Mouse (Mus musculus) bone marrow macrophage, adult 2 months (primary cell): ENCODE measurements around the gene Cntn4. TPM values are rescaled to one million over a fixed set of nuclear protein-coding genes. Genes with fewer than 3 reads are reported as not detected.

ENCODE experiments used
- H3K27ac ChIP-seq: 2 replicates; pipeline ENCODE4 v1.5.1; 2012; ENCODE audit warnings: low read depth, low read length; ENCODE audit not compliant: insufficient read depth
- H3K4me1 ChIP-seq: 2 replicates; pipeline ENCODE4 v1.6.1; 2012; ENCODE audit warnings: low read length; ENCODE audit not compliant: control insufficient read depth, insufficient read depth
- H3K4me3 ChIP-seq: 2 replicates; pipeline ENCODE4 v1.5.1; 2012; ENCODE audit warnings: mild to moderate bottlenecking, low read length, moderate library complexity; ENCODE audit not compliant: insufficient read depth
- CTCF ChIP-seq: IDR thresholded peaks from 2 replicates; pipeline ENCODE4 v1.5.1; 2012; ENCODE audit warnings: low read depth, mild to moderate bottlenecking, low read length, moderate library complexity
- POLR2A ChIP-seq: IDR thresholded peaks from 2 replicates; pipeline ENCODE4 v1.6.1; 2012; ENCODE audit warnings: mild to moderate bottlenecking, low read depth, low read length, borderline replicate concordance
- polyA plus RNA-seq: library from polyadenylated mRNA; stranded (reverse); fragments of >200 nt; gene quantifications from 2 replicates; pipeline ENCODE4 v1.2.4, GENCODE M21; 2012; ENCODE audit not compliant: missing spikeins, insufficient read depth, insufficient read length

The Cntn4 gene
- polyA plus RNA-seq, 1 experiment = not detected

GRCm38 (mm10) chr6:106426615-106427014 is 749.2 kb downstream of the Cntn4 start:
- TF ChIP-seq CTCF = no peak
- no peak for TF ChIP-seq POLR2A
- no peak overlapping the region for H3K4me3 ChIP-seq
- H3K4me1 ChIP-seq = peaks cover 6% of the 10 kb centered on the region
- H3K27ac ChIP-seq = no peak overlapping the region

- no peak for TF ChIP-seq POLR2A
- TF ChIP-seq CTCF = no peak
- no peak overlapping the region for H3K4me3 ChIP-seq
- H3K4me1 ChIP-seq = peaks cover 10% of the 10 kb centered on the region
- H3K27ac ChIP-seq = peak overlapping the region; percentile 4; the same call in 1 of the 2 replicates
These were observed 754.0 kb downstream of the Cntn4 start for GRCm38 (mm10) chr6:106431466-106431865.

GRCm38 (mm10) chr6:106440786-106441185 is 763.3 kb downstream of the Cntn4 start:
- no peak for TF ChIP-seq CTCF
- TF ChIP-seq POLR2A = no peak
- Histone ChIP-seq H3K4me1 (peaks cover 36% of the 10 kb centered on the region), H3K27ac (peak overlapping the region; percentile 94)

GRCm38 (mm10) chr6:106441246-106441645 is 763.8 kb downstream of the Cntn4 start:
- TF ChIP-seq POLR2A (no peak), CTCF (no peak)
- Histone ChIP-seq H3K27ac (peak overlapping the region; percentile 94), H3K4me1 (peaks cover 36% of the 10 kb centered on the region), H3K4me3 (no peak overlapping the region)

More at GRCm38 (mm10) chr6:106440786-106441185, 763.3 kb downstream of the Cntn4 start:
- H3K4me3 ChIP-seq = no peak overlapping the region

- Histone ChIP-seq H3K27ac (no peak overlapping the region), H3K4me3 (no peak overlapping the region), H3K4me1 (peaks cover 8% of the 10 kb centered on the region)
- TF ChIP-seq POLR2A (no peak), CTCF (no peak)
These were observed 776.8 kb downstream of the Cntn4 start for GRCm38 (mm10) chr6:106454131-106454838.

- H3K4me1 ChIP-seq = peaks cover 8% of the 10 kb centered on the region
- H3K27ac ChIP-seq = no peak overlapping the region
- no peak for TF ChIP-seq POLR2A
- H3K4me3 ChIP-seq = no peak overlapping the region
These were observed 778.2 kb downstream of the Cntn4 start for GRCm38 (mm10) chr6:106455616-106456015.

GRCm38 (mm10) chr6:106458166-106458565 is 780.7 kb downstream of the Cntn4 start:
- TF ChIP-seq POLR2A (no peak), CTCF (no peak)
- Histone ChIP-seq H3K4me1 (peaks cover 8% of the 10 kb centered on the region), H3K4me3 (no peak overlapping the region), H3K27ac (no peak overlapping the region)

GRCm38 (mm10) chr6:106462403-106462802 is 784.9 kb downstream of the Cntn4 start:
- H3K27ac ChIP-seq = no peak overlapping the region
- no peak overlapping the region for H3K4me3 ChIP-seq
- TF ChIP-seq CTCF (no peak), POLR2A (no peak)
- H3K4me1 ChIP-seq = peaks cover 8% of the 10 kb centered on the region

- TF ChIP-seq CTCF (no peak), POLR2A (no peak)
- Histone ChIP-seq H3K27ac (no peak overlapping the region), H3K4me1 (no peaks in the 10 kb centered on the region), H3K4me3 (no peak overlapping the region)
These were observed 786.4 kb downstream of the Cntn4 start for GRCm38 (mm10) chr6:106463857-106464256.

GRCm38 (mm10) chr6:106465766-106466165 is 788.3 kb downstream of the Cntn4 start:
- Histone ChIP-seq H3K4me3 (no peak overlapping the region), H3K27ac (no peak overlapping the region), H3K4me1 (peaks cover 2% of the 10 kb centered on the region; the same call in 1 of the 2 replicates)
- TF ChIP-seq CTCF (no peak), POLR2A (no peak)
